Mouse (Mus musculus) kidney, adult 2 months (tissue): ENCODE results near the gene G3bp2. TPM values are rescaled to one million over a fixed set of nuclear protein-coding genes. Genes with fewer than 3 reads are reported as not detected.

Experiments used
- DNase-seq: peaks from one replicate; pipeline ENCODE4 v3.0.0; 2021
- H3K27ac ChIP-seq: fragments of 200-500 bp; 2 replicates; pipeline ENCODE4 v1.5.1; 2012; ENCODE audit warnings: low read depth, low read length, control low read depth, inconsistent platforms; ENCODE audit not compliant: insufficient read depth
- H3K27me3 ChIP-seq: fragments of 200-500 bp; replicated peaks from 2 replicates; pipeline ENCODE4 v1.6.1; 2012; ENCODE audit warnings: mild to moderate bottlenecking, moderate library complexity, low read length, inconsistent platforms; ENCODE audit not compliant: control insufficient read depth, insufficient read depth
- H3K36me3 ChIP-seq: fragments of 200-500 bp; 2 replicates; pipeline ENCODE4 v1.6.1; 2012; ENCODE audit warnings: mild to moderate bottlenecking, moderate library complexity, low read length, inconsistent platforms; ENCODE audit not compliant: control insufficient read depth, insufficient read depth
- H3K4me1 ChIP-seq: fragments of 200-500 bp; 2 replicates; pipeline ENCODE4 v1.6.1; 2011; ENCODE audit warnings: low read length; ENCODE audit not compliant: control insufficient read depth, insufficient read depth
- H3K4me3 ChIP-seq: fragments of 200-500 bp; 2 replicates; pipeline ENCODE4 v1.5.1; 2011; ENCODE audit warnings: mild to moderate bottlenecking, low read depth, low read length, control low read depth; ENCODE audit not compliant: insufficient read depth
- CTCF ChIP-seq: fragments of 200-500 bp; conservative IDR thresholded peaks from 2 replicates; pipeline ENCODE4 v1.5.1; 2011; ENCODE audit warnings: low read depth, mild to moderate bottlenecking, control low read depth, low read length, moderate library complexity, mixed read lengths; ENCODE audit not compliant: insufficient read depth, insufficient read length
- POLR2A ChIP-seq: fragments of 200-500 bp; IDR thresholded peaks from one replicate; pipeline ENCODE4 v1.6.1; 2011; ENCODE audit warnings: low read depth, low read length, control low read depth
- WGBS: fragments of 180-500 bp; shearing (Covaris S2); methylation state at CpG from one replicate; pipeline ENCODE4 v1.1.7; 2018; 5-methylcytosine and 5-hydroxymethylcytosine counted together
- polyA plus RNA-seq: library from polyadenylated mRNA; depleted of rRNA; stranded (reverse); fragments of >200 nt; gene quantifications from 2 replicates; pipeline ENCODE4 v1.2.3, GENCODE M21; 2012

Gene G3bp2
- polyA plus RNA-seq, 1 experiment = 20.6 TPM

DNA sequence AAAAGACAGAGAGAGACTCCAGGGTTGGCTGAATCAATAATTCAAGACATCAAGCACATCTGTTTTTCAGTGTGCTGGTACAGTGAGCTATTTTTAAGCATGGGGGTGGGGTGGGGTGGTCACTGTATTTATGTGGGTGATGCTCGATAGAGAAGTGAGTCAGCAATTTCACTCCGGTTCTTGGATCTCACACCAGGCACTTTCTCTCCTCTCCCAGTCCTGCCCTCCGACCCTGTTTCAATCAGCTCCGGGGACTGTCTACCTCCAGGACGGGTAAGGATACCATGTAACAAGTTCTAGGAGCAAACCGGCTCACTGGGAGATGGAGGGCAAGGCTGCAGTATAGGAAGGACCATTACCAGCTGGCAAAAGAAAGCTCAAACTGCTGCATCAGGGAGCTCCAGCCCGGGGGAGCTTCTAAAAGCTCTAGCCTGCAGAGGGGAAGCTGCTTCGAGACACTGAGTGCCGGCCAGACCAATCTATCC, 43.7 kb upstream of the G3bp2 start:
- no peaks in the 10 kb centered on the region for H3K36me3 ChIP-seq
- no peak for DNase-seq
- no peaks in the 10 kb centered on the region for H3K27me3 ChIP-seq
- WGBS = 73% methylated on average over 9 of the region's 9 CpGs
- H3K4me3 ChIP-seq = no peak overlapping the region
- no peaks in the 10 kb centered on the region for H3K4me1 ChIP-seq
- no peak overlapping the region for H3K27ac ChIP-seq
- TF ChIP-seq POLR2A (no peak), CTCF (no peak)

DNA sequence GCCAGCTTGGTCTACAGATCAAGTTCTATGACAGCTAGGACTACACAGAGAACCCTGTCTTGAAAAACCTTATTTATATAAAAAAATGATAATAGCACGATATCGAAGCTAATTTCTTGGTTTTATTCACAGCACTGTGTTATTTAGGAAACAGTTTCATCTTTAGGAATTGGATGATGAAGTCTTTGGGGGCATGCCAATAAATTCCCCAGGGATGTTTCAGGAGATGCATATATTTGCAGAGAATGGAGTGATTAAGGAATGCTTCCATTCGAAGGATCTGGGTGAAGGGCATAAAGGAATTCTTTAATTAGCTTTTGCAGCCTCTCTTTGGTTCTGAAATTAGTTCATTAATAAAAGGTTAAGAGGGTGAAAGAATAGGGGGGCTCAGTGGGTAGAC, 41.9 kb upstream of the G3bp2 start:
- Histone ChIP-seq H3K27ac (no peak overlapping the region), H3K27me3 (no peaks in the 10 kb centered on the region), H3K36me3 (no peaks in the 10 kb centered on the region), H3K4me1 (no peaks in the 10 kb centered on the region), H3K4me3 (no peak overlapping the region)
- WGBS = 87% methylated on average over 3 of the region's 3 CpGs
- no peak for DNase-seq
- no peak for TF ChIP-seq CTCF
- TF ChIP-seq POLR2A = no peak

DNA sequence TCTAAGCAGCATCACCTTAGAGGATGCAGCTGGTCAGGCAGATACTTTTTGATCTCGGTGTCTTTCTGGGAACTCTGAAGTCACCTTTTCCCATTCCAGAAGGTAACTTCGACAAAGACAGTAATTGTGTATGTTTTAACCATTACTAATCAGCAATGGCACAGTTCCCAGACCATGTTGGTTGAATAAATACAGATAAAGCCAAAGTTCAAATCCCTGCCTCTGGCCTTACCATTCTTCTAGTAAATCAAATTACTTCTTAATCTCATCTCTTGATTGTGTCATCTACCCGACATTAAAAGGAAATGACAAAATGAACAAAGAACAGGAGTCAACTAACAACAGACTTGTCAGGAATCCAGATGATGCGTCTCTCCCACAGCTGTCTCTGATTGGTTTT, 38.1 kb upstream of the G3bp2 start:
- Histone ChIP-seq H3K4me3 (no peak overlapping the region), H3K4me1 (no peaks in the 10 kb centered on the region), H3K27ac (no peak overlapping the region), H3K36me3 (no peaks in the 10 kb centered on the region), H3K27me3 (no peaks in the 10 kb centered on the region)
- DNase-seq = no peak
- WGBS = 71% methylated on average over 4 of the region's 4 CpGs
- TF ChIP-seq POLR2A (no peak), CTCF (no peak)

DNA sequence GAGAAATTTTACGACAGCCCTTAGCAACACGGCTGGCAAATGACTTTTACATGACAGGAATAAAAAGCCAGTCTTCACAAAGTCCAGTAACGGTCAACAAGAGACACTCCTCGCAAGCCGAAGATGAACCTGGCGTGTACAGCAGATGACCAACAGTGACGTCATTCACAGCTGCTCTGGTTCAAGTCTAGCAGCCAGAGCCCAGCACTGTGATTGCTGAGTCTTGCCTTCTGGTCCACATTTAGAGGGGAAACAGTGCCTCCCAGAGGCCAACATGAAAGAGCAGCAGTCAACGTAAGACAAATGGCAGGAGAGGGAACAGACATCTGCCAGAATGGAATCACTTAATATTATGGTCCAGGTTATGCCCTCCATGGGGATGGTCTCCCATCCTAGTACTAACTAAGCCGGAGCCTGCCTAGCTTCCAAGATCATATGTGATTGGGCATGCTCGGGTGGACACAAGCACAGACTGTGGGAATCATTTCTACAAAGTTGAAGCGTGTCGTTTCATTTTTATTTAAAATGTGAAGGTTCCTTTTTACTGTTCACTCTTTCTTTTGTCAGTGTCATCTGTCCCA, 34.4 kb upstream of the G3bp2 start:
- Histone ChIP-seq H3K36me3 (no peaks in the 10 kb centered on the region), H3K27ac (no peak overlapping the region), H3K27me3 (no peaks in the 10 kb centered on the region), H3K4me3 (no peak overlapping the region), H3K4me1 (no peaks in the 10 kb centered on the region)
- TF ChIP-seq CTCF (peak; percentile 99), POLR2A (no peak)
- DNase-seq = peak; percentile 79
- 39% methylated on average over 12 of the region's 12 CpGs for WGBS

DNA sequence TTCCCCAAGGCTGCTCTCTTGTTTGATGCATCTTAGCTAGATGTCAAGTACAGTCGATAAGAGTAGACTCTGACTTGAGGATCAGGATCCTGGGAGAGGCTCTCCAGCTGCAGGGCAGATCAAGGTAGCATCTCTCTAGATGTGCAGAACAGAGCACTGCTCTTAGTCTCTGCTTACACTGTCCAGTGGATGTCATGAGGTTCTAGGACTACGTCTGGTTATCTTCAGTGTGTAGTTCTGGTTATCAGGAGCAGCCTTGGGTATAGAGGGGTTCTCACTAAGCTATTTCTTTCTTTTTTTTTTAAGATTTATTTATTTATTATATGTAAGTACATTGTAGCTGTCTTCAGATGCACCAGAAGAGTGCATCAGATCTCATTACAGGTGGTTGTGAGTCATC, 31.4 kb upstream of the G3bp2 start:
- Histone ChIP-seq H3K27ac (no peak overlapping the region), H3K36me3 (no peaks in the 10 kb centered on the region), H3K4me3 (no peak overlapping the region), H3K4me1 (no peaks in the 10 kb centered on the region), H3K27me3 (no peaks in the 10 kb centered on the region)
- WGBS = 97% methylated on average over 2 of the region's 2 CpGs
- TF ChIP-seq CTCF (no peak), POLR2A (no peak)
- DNase-seq = no peak

DNA sequence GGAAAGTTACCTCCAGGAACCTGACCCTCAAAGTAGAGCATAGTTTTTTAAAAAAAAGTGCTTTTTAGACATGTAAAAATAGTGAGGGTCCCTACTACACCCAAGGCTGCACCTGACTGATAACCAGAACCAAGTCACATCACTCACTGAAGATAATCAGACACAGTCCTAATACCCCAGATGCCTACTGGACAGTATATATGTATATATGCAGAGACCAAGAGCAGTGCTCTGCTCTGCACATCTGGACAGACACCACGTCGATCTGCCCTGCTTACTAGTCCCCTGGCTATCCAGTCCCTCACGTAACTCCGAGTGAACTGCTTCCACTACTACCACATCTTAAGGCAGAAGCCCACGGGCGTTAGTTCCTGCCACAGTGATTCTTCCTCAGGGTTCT, 30.7 kb upstream of the G3bp2 start:
- no peaks in the 10 kb centered on the region for H3K27me3 ChIP-seq
- H3K4me1 ChIP-seq = no peaks in the 10 kb centered on the region
- H3K36me3 ChIP-seq = no peaks in the 10 kb centered on the region
- no peak for DNase-seq
- 91% methylated on average over 6 of the region's 6 CpGs for WGBS
- H3K4me3 ChIP-seq = no peak overlapping the region
- H3K27ac ChIP-seq = no peak overlapping the region
- TF ChIP-seq POLR2A (no peak), CTCF (no peak)

DNA sequence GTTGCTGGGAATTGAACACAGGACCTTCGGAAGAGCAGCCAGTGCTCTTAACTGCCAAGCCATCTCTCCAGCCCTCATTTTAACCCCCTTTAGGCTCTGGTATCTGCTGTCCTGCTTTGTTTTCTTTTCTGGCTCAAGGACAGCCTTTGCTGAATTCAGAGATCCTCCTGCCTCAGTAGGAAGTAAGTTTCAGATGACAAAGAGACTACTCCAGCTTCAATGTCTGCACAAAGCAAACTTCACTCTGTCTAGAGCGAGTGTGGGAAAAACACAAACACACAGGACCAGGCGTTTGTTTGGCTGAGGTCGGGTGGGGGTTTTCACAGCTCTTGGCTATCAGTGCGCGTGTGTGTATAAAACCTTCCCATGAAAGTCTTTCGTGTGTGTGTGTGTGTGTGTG, 30.0 kb upstream of the G3bp2 start:
- Histone ChIP-seq H3K36me3 (no peaks in the 10 kb centered on the region), H3K27ac (no peak overlapping the region), H3K4me3 (no peak overlapping the region), H3K4me1 (no peaks in the 10 kb centered on the region), H3K27me3 (no peaks in the 10 kb centered on the region)
- no peak for TF ChIP-seq POLR2A
- TF ChIP-seq CTCF = no peak
- 94% methylated on average over 7 of the region's 7 CpGs for WGBS
- no peak for DNase-seq

DNA sequence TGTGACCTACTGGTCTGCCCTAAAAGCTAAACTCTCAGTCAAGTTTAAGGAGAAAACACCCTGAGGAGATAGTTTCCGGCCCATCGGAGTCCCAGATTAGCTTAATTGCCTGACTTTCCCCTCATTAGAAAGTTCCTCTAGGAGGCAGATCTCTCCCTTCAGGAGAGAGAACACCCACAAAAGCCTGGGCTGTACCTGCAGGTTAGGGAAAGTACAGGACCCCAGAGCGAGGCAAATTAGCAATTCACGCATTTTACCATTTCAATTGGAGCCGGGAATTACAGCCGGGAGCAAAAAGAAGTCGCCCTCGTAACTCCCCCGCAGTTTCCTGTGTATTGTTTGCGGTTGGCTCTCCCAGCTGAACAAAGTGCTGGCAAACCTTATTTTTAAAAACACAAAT, 29.1 kb upstream of the G3bp2 start:
- 5% methylated on average over 10 of the region's 10 CpGs for WGBS
- H3K36me3 ChIP-seq = no peaks in the 10 kb centered on the region
- no peaks in the 10 kb centered on the region for H3K27me3 ChIP-seq
- DNase-seq = no peak
- H3K4me3 ChIP-seq = 0 out of 2 replicates have a peak overlapping the region, but pooled peaks have one; percentile 22
- no peaks in the 10 kb centered on the region for H3K4me1 ChIP-seq
- TF ChIP-seq POLR2A = no peak
- TF ChIP-seq CTCF = no peak
- no peak overlapping the region for H3K27ac ChIP-seq
